Mouse (Mus musculus): ENCODE results near the gene Cds1.

DNA sequence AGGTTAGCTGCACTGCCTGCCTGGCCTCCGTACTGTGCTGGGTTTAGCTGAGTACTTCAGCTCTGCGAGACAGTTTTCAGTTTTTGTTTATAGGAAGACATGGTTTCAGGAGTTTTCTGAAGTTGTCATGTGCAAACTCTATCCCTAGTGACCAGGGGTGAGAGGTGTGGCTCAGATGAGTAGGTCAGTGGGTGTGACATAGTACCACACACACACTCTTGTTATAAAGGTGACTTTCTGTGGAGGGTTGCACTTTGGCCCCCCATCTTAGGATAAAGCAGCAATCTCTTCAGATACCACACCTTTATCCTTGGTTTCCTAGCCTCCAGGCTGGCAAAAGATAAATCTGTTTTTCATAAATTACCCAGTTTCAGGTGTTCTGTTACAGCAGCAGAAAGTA is 19.9 kb downstream of the Cds1 start:
- TF ChIP-seq POLR2A (IDR thresholded peaks at IDR 0.05; ENCODE audit: borderline replicate concordance, extremely low read depth, insufficient read depth, insufficient read length, poor library complexity, severe bottlenecking) (no peak), CTCF (IDR thresholded peaks at IDR 0.05; ENCODE audit: borderline replicate concordance, extremely low read depth, insufficient read depth, insufficient read length) (no peak)
